Mouse (Mus musculus) CH12.LX (cell line): Measurements from ENCODE around the gene Akr1d1. TPM values are rescaled to one million over a fixed set of nuclear protein-coding genes. Genes with fewer than 3 reads are reported as not detected.
A peak's percentile ranks its signal among the peaks of the same experiment; 100 is the strongest.

Experiments used
- DNase-seq: peaks from one replicate; pipeline ENCODE4 v3.0.0-alpha.2; 2013; ENCODE audit errors: extremely low read depth
- H3K27ac ChIP-seq: 2 replicates; pipeline ENCODE4 v1.5.1; 2012; ENCODE audit warnings: low read depth, mild to moderate bottlenecking, control low read depth, moderate library complexity; ENCODE audit not compliant: insufficient read depth
- H3K27me3 ChIP-seq: replicated peaks from 2 replicates; pipeline ENCODE3; 2012; ENCODE audit warnings: inconsistent platforms
- H3K36me3 ChIP-seq, 2 experiments: replicated peaks in 1 of 2; 2 replicates each; pipeline versions ENCODE3 to v1.6.1; 2012; ENCODE audit warnings: inconsistent platforms in 1 of 2, low read length in 1 of 2, mild to moderate bottlenecking in 1 of 2, mixed read lengths in 1 of 2, moderate library complexity in 1 of 2; ENCODE audit not compliant: control insufficient read depth in 1 of 2, insufficient read depth in 1 of 2
- H3K4me1 ChIP-seq, 2 experiments: 2 replicates each; pipeline ENCODE4 v1.6.1; 2012; ENCODE audit warnings: inconsistent platforms in 1 of 2, moderate library complexity in 1 of 2; ENCODE audit not compliant: insufficient read depth in 2 of 2, control insufficient read depth in 1 of 2
- H3K4me2 ChIP-seq: 2 replicates; pipeline ENCODE4 v1.6.1; 2012; ENCODE audit warnings: low read depth, mild to moderate bottlenecking, control low read depth; ENCODE audit not compliant: poor library complexity, insufficient read depth, severe bottlenecking
- H3K4me3 ChIP-seq, 3 experiments: fragments of 150-350 bp in 1 of 3; sonication (generic) in 1 of 3; replicated peaks in 1 of 3; 2 replicates each; pipeline versions ENCODE3 to v1.5.1; 2011 to 2012; ENCODE audit warnings: low read depth in 2 of 3, low read length in 2 of 3, mild to moderate bottlenecking in 2 of 3, moderate library complexity in 2 of 3, control low read depth in 1 of 3, improper control_type of control experiment in 1 of 3, inconsistent platforms in 1 of 3, mixed read lengths in 1 of 3; ENCODE audit not compliant: poor library complexity in 1 of 3
- H3K79me2 ChIP-seq: replicated peaks from 2 replicates; pipeline ENCODE4 v1.6.1; 2012; ENCODE audit warnings: mild to moderate bottlenecking, moderate library complexity; ENCODE audit not compliant: control insufficient read depth, poor library complexity, insufficient read depth, severe bottlenecking; ENCODE audit errors: extremely low read depth
- H3K9ac ChIP-seq: 2 replicates; pipeline ENCODE4 v1.6.1; 2012; ENCODE audit warnings: low read depth, mild to moderate bottlenecking, control low read depth, moderate library complexity; ENCODE audit not compliant: insufficient read depth
- H3K9me3 ChIP-seq: replicated peaks from 2 replicates; pipeline ENCODE3; 2012; ENCODE audit warnings: low read length, inconsistent platforms, mixed read lengths
- CHD1 ChIP-seq: IDR thresholded peaks from 2 replicates; pipeline ENCODE4 v1.6.1; 2012; ENCODE audit warnings: low read depth, low read length, improper control_type of control experiment, inconsistent platforms
- CHD2 ChIP-seq: IDR thresholded peaks from 2 replicates; pipeline ENCODE4 v1.6.1; 2011; ENCODE audit warnings: low read length, improper control_type of control experiment
- E2F4 ChIP-seq: IDR thresholded peaks from 2 replicates; pipeline ENCODE4 v1.6.1; 2011; ENCODE audit warnings: low read depth, low read length, improper control_type of control experiment; ENCODE audit not compliant: insufficient replicate concordance
- ELF1 ChIP-seq: IDR thresholded peaks from 2 replicates; pipeline ENCODE4 v1.6.1; 2014; ENCODE audit warnings: low read depth, mild to moderate bottlenecking, inconsistent platforms, low read length, improper control_type of control experiment
- ETS1 ChIP-seq: conservative IDR thresholded peaks from 2 replicates; pipeline ENCODE4 v1.6.1; 2012; ENCODE audit warnings: low read depth, mild to moderate bottlenecking, inconsistent platforms, low read length, improper control_type of control experiment, moderate library complexity
- IRF4 ChIP-seq: IDR thresholded peaks from 2 replicates; pipeline ENCODE4 v1.6.1; 2014; ENCODE audit warnings: low read depth, mild to moderate bottlenecking, inconsistent platforms, low read length, improper control_type of control experiment
- JUN ChIP-seq: IDR thresholded peaks from 2 replicates; pipeline ENCODE4 v1.6.1; 2011; ENCODE audit warnings: low read depth, mild to moderate bottlenecking, low read length, improper control_type of control experiment, moderate library complexity; ENCODE audit not compliant: insufficient read depth
- KAT2A ChIP-seq: IDR thresholded peaks from 2 replicates; pipeline ENCODE4 v1.6.1; 2012; ENCODE audit warnings: low read length, improper control_type of control experiment, inconsistent platforms; ENCODE audit not compliant: insufficient replicate concordance
- MAFK ChIP-seq: IDR thresholded peaks from 2 replicates; pipeline ENCODE4 v1.6.1; 2011; ENCODE audit warnings: low read length, improper control_type of control experiment; ENCODE audit not compliant: insufficient replicate concordance
- MAX ChIP-seq: IDR thresholded peaks from 2 replicates; pipeline ENCODE4 v1.6.1; 2011; ENCODE audit warnings: low read length, improper control_type of control experiment
- MEF2A ChIP-seq: IDR thresholded peaks from 2 replicates; pipeline ENCODE4 v1.6.1; 2014; ENCODE audit warnings: low read depth, mild to moderate bottlenecking, inconsistent platforms, low read length, improper control_type of control experiment, borderline replicate concordance
- MXI1 ChIP-seq: IDR thresholded peaks from 2 replicates; pipeline ENCODE4 v1.6.1; 2011; ENCODE audit warnings: mild to moderate bottlenecking, low read depth, low read length, improper control_type of control experiment
- MYC ChIP-seq: IDR thresholded peaks from 2 replicates; pipeline ENCODE4 v1.6.1; 2011; ENCODE audit warnings: low read depth, mild to moderate bottlenecking, improper control_type of control experiment, low read length
- NELFE ChIP-seq: IDR thresholded peaks from 2 replicates; pipeline ENCODE4 v1.6.1; 2011; ENCODE audit warnings: low read depth, low read length, improper control_type of control experiment
- PAX5 ChIP-seq: IDR thresholded peaks from 2 replicates; pipeline ENCODE4 v1.6.1; 2012; ENCODE audit warnings: low read length, inconsistent platforms, mixed read lengths
- POLR2A ChIP-seq: IDR thresholded peaks from 2 replicates; pipeline ENCODE4 v1.6.1; 2011; ENCODE audit warnings: low read depth, mild to moderate bottlenecking, improper control_type of control experiment, low read length
- RAD21 ChIP-seq: IDR thresholded peaks from 2 replicates; pipeline ENCODE4 v1.6.1; 2011; ENCODE audit warnings: low read depth, mild to moderate bottlenecking, low read length, improper control_type of control experiment, moderate library complexity
- RCOR1 ChIP-seq: conservative IDR thresholded peaks from 2 replicates; pipeline ENCODE4 v1.6.1; 2012; ENCODE audit warnings: low read depth, mild to moderate bottlenecking, inconsistent platforms, low read length, improper control_type of control experiment
- SIN3A ChIP-seq: IDR thresholded peaks from 2 replicates; pipeline ENCODE4 v1.6.1; 2012; ENCODE audit warnings: low read length, improper control_type of control experiment, inconsistent platforms
- SMC3 ChIP-seq: IDR thresholded peaks from 2 replicates; pipeline ENCODE4 v1.6.1; 2011; ENCODE audit warnings: low read depth, low read length, improper control_type of control experiment
- TCF12 ChIP-seq: IDR thresholded peaks from 2 replicates; pipeline ENCODE4 v1.6.1; 2014; ENCODE audit warnings: low read depth, mild to moderate bottlenecking, inconsistent platforms, low read length, improper control_type of control experiment
- UBTF ChIP-seq: IDR thresholded peaks from 2 replicates; pipeline ENCODE4 v1.6.1; 2012; ENCODE audit warnings: low read depth, mild to moderate bottlenecking, inconsistent platforms, low read length, improper control_type of control experiment, moderate library complexity
- ZC3H11A ChIP-seq: IDR thresholded peaks from 2 replicates; pipeline ENCODE4 v1.6.1; 2012; ENCODE audit warnings: low read depth, mild to moderate bottlenecking, inconsistent platforms, low read length, improper control_type of control experiment
- ZKSCAN1 ChIP-seq: IDR thresholded peaks from 2 replicates; pipeline ENCODE4 v1.6.1; 2012; ENCODE audit warnings: low read depth, inconsistent platforms, low read length, improper control_type of control experiment, borderline replicate concordance
- dilution Hi-C: fragments of 300-500 bp; cut with MboI; formaldehyde crosslinking; loops from 2 replicates; pipeline ENCODE4 v1.14.3; 2020; ENCODE audit warnings: low sequenced_read_pairs; ENCODE audit not compliant: extremely low pct_unique_long_range_greater_than_20kb, extremely low pct_ligation_motif_present
- in situ Hi-C: fragments of 300-500 bp; cut with MboI; formaldehyde crosslinking; loops from 3 replicates; pipeline ENCODE4 v1.14.3; 2019; ENCODE audit warnings: low sequenced_read_pairs, low pct_ligation_motif_present, low pct_unique_long_range_greater_than_20kb, mixed read lengths
- polyA plus RNA-seq: library from polyadenylated mRNA; unstranded; fragments of >175 nt; gene quantifications from 2 replicates; pipeline ENCODE4 v1.2.1, GENCODE M21; 2012; ENCODE audit warnings: low read depth; ENCODE audit not compliant: insufficient read length
- total RNA-seq, 2 experiments: library from RNA; depleted of rRNA; stranded (reverse); fragments of 300-350 nt in 1 of 2; fragments of >200 nt in 1 of 2; gene quantifications; 2 replicates each; pipeline ENCODE4 v1.2.3; 2012 to 2014

Gene Akr1d1
- total and polyA plus RNA-seq, 3 experiments = not detected

- TF ChIP-seq RAD21 (peak; percentile 89), PAX5 (no peak), JUN (no peak), CHD2 (peak; percentile 93), TCF12 (no peak), KAT2A (no peak), POLR2A (no peak), UBTF (no peak)
- TF ChIP-seq, all 38 proteins: peak for 12
These were observed 62.4 kb downstream of the Akr1d1 start (continued) for GRCm38 (mm10) chr6:37592101-37593032.

GRCm38 (mm10) chr6:37593033-37593374, 63.0 kb downstream of the Akr1d1 start:
- no peak overlapping the region for H3K27ac ChIP-seq
- dilution Hi-C loops = no loop called here

DNA sequence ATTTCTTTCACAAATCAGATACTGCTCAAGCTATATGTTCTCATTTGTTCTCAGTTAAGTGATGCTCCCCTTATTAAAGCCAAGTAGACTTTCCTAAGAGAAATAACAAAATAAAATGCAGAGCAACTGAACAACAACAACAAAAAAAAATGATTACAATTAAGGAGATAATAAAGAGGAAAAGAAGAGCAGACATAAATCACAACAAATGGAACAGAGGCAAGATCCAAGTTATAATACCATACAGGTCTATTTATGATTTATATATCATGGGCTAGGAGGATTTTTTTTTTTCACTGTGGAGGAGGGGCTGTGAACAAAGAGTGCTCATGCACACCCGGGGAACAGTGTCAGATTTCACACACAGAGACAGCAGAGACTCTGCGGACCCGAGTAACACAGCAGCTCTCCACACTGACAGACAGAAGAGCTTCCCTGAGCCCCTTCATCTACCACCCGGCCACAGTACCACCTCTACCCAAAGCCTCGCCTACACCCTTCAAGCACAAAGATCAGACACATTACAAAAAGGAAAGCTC, 63.6 kb downstream of the Akr1d1 start:
- Histone ChIP-seq H3K79me2 (no peaks in the 10 kb centered on the region), H3K27me3 (no peaks in the 10 kb centered on the region), H3K9me3 (no peaks in the 10 kb centered on the region), H3K36me3 (no peaks in the 10 kb centered on the region), H3K27ac (no peak overlapping the region)
- in situ Hi-C loops = loop anchor here (10.0 to 25.0 kb wide), 3 partner anchors 171 to 471 kb away; partner anchors contain the start of gene Trim24
- no peak for DNase-seq
- TF ChIP-seq MAX (no peak), POLR2A (no peak), PAX5 (no peak), RAD21 (no peak), ZC3H11A (no peak), MAFK (no peak), MEF2A (no peak), SMC3 (no peak), UBTF (no peak), CHD1 (no peak), SIN3A (no peak), RCOR1 (no peak), ETS1 (no peak), TCF12 (no peak), MYC (no peak), JUN (no peak), MXI1 (no peak), CHD2 (no peak)
- TF ChIP-seq, all 38 proteins: peak for 0
- Histone ChIP-seq H3K4me1 (peaks cover 0 to 9% of the 10 kb centered on the region in 2 experiments; a peak in 1 of 4 replicates), H3K9ac (no peak overlapping the region), H3K4me3 (no peak overlapping the region), H3K4me2 (no peak overlapping the region)
- dilution Hi-C loops = no loop called here

More at GRCm38 (mm10) chr6:37593033-37593374, 63.0 kb downstream of the Akr1d1 start:
- Histone ChIP-seq H3K79me2 (no peaks in the 10 kb centered on the region), H3K27me3 (no peaks in the 10 kb centered on the region), H3K9ac (no peak overlapping the region), H3K36me3 (no peaks in the 10 kb centered on the region), H3K4me3 (no peak overlapping the region), H3K4me1 (peaks cover 0 to 9% of the 10 kb centered on the region in 2 experiments; a peak in 1 of 4 replicates), H3K4me2 (no peak overlapping the region; the same call in 1 of the 2 replicates), H3K9me3 (no peaks in the 10 kb centered on the region)
- TF ChIP-seq SMC3 = no peak
- TF ChIP-seq ELF1 = no peak
- no peak for TF ChIP-seq ETS1
- TF ChIP-seq NELFE = no peak
- no peak for TF ChIP-seq ZKSCAN1
- no peak for TF ChIP-seq E2F4
- no peak for TF ChIP-seq IRF4
- no peak for DNase-seq
- in situ Hi-C loops = loop anchor here (10.0 to 25.0 kb wide), 3 partner anchors 172 to 472 kb away; partner anchors contain the start of gene Trim24
